Mouse (Mus musculus) cerebellum, postnatal 25 days (tissue): ENCODE measurements at regions not wholly inside any gene's neighbourhood (a gene's known extent, or its start where the extent isn't known, plus 50 kb on each side); places are given as distances from the start of the nearest gene placed in this dataset.

Source experiments
- DNase-seq, 2 experiments: peaks; one replicate each; pipeline ENCODE4 v3.0.0; 2021; ENCODE audit warnings: mixed read lengths in 2 of 2

- no peak for DNase-seq
These were observed 118.4 kb downstream of the Barx2 start for GRCm38 (mm10) chr9:31794911-31795310.

GRCm38 (mm10) chr9:31775956-31776355 is 137.3 kb downstream of the Barx2 start:
- no peak for DNase-seq

- DNase-seq: no peak
These were observed 147.9 kb downstream of the Barx2 start for GRCm38 (mm10) chr9:31765401-31765800.

GRCm38 (mm10) chr9:31757894-31758561 is 155.2 kb downstream of the Barx2 start:
- DNase-seq: peak in 1 of 2 experiments; percentile 2

- DNase-seq: no peak
These were observed 182.8 kb downstream of the Barx2 start for GRCm38 (mm10) chr9:31730443-31730842.

GRCm38 (mm10) chr9:31719309-31719708 is 194.0 kb downstream of the Barx2 start:
- DNase-seq: no peak

- DNase-seq: no peak
These were observed 203.2 kb downstream of the Barx2 start for GRCm38 (mm10) chr9:31710022-31710421.

GRCm38 (mm10) chr9:31706688-31707087 is 206.6 kb downstream of the Barx2 start:
- no peak for DNase-seq

GRCm38 (mm10) chr9:31690921-31691475 is 222.3 kb downstream of the Barx2 start:
- DNase-seq: no peak

- no peak for DNase-seq
These were observed 224.1 kb upstream of the Tmem45b start for GRCm38 (mm10) chr9:31688398-31688705.

- DNase-seq: no peak
These were observed 223.6 kb upstream of the Tmem45b start for GRCm38 (mm10) chr9:31687686-31688397.

GRCm38 (mm10) chr9:31686466-31686865 is 222.2 kb upstream of the Tmem45b start:
- no peak for DNase-seq

GRCm38 (mm10) chr9:31684812-31685188 is 220.5 kb upstream of the Tmem45b start:
- no peak for DNase-seq

GRCm38 (mm10) chr9:31684099-31684811 is 220.0 kb upstream of the Tmem45b start:
- no peak for DNase-seq

GRCm38 (mm10) chr9:31683302-31684081 is 219.2 kb upstream of the Tmem45b start:
- DNase-seq: no peak

- DNase-seq: no peak
These were observed 218.6 kb upstream of the Tmem45b start for GRCm38 (mm10) chr9:31682893-31683292.

GRCm38 (mm10) chr9:31677150-31677549 is 212.9 kb upstream of the Tmem45b start:
- DNase-seq: no peak

GRCm38 (mm10) chr9:31659026-31659425 is 194.8 kb upstream of the Tmem45b start:
- no peak for DNase-seq

- DNase-seq: no peak
These were observed 193.3 kb upstream of the Tmem45b start for GRCm38 (mm10) chr9:31657612-31658011.

- no peak for DNase-seq
These were observed 192.4 kb upstream of the Tmem45b start for GRCm38 (mm10) chr9:31656676-31657075.

- no peak for DNase-seq
These were observed 190.5 kb upstream of the Tmem45b start for GRCm38 (mm10) chr9:31654747-31655146.

- DNase-seq: no peak
These were observed 190.0 kb upstream of the Tmem45b start for GRCm38 (mm10) chr9:31654213-31654612.

GRCm38 (mm10) chr9:31653788-31654187 is 189.5 kb upstream of the Tmem45b start:
- DNase-seq: no peak
